Mouse (Mus musculus): ENCODE results near the gene Mthfd1l. TPM values are rescaled to one million over a fixed set of nuclear protein-coding genes. Genes with fewer than 3 reads are reported as not detected.

Mthfd1l gene
- polyA plus RNA-seq, 1 experiment from 2014 or later, result 11.2 TPM

- Histone ChIP-seq H3K9me3 (no peaks in the 10 kb centered on the region), H3K4me3 (replicated peaks) (no peak overlapping the region), H3K27me3 (no peaks in the 10 kb centered on the region), H3K4me1 (no peaks in the 10 kb centered on the region), H3K4me2 (no peak overlapping the region), H3K36me3 (replicated peaks) (no peaks in the 10 kb centered on the region), H3K27ac (no peak overlapping the region), H3K9ac (no peak overlapping the region)
- 93% methylated on average over 7 of the region's 7 CpGs for WGBS
- no peak for ATAC-seq (ENCODE audit: low FRiP score)
Measured at GRCm38 (mm10) chr10:3947346-3947745, 25.6 kb upstream of the Mthfd1l start.

DNA sequence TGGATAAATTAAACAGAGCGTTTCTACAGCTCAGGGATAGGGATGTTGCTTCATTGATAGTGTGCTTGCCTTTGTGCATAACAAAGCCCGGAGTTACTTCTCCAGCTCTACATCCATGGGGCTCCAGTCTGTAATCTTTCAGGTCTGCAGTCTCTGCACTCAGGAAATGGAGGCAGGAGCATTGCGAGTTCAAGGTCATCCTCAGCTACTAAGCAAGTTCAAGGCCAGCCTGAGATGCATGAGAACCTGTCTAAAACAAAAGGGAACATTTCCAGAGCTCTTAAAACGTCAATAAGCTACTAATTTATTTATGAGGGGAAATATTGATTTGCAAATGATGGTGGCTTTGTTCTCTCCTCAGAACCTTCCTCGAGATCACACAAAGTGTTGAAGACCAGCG lies 23.6 kb upstream of the Mthfd1l start:
- Histone ChIP-seq H3K9me3 (no peaks in the 10 kb centered on the region), H3K36me3 (replicated peaks) (no peaks in the 10 kb centered on the region), H3K4me3 (replicated peaks) (no peak overlapping the region), H3K27ac (no peak overlapping the region), H3K27me3 (no peaks in the 10 kb centered on the region), H3K9ac (no peak overlapping the region), H3K4me2 (no peak overlapping the region), H3K4me1 (no peaks in the 10 kb centered on the region)
- no peak for ATAC-seq (ENCODE audit: low FRiP score)
- 89% methylated on average over 6 of the region's 6 CpGs for WGBS

- no peaks in the 10 kb centered on the region for H3K4me1 ChIP-seq
- no peak overlapping the region for H3K27ac ChIP-seq
- no peak overlapping the region for H3K4me2 ChIP-seq
- no peak for ATAC-seq (ENCODE audit: low FRiP score)
- 94% methylated on average over 22 of the region's 22 CpGs for WGBS
- no peak overlapping the region for H3K9ac ChIP-seq
- H3K27me3 ChIP-seq, result no peaks in the 10 kb centered on the region
- peaks cover 21% of the 10 kb centered on the region for H3K36me3 ChIP-seq (replicated peaks)
- no peak overlapping the region for H3K4me3 ChIP-seq (replicated peaks)
- no peaks in the 10 kb centered on the region for H3K9me3 ChIP-seq
Measured at GRCm38 (mm10) chr10:3956471-3956870, 16.4 kb upstream of the Mthfd1l start.

DNA sequence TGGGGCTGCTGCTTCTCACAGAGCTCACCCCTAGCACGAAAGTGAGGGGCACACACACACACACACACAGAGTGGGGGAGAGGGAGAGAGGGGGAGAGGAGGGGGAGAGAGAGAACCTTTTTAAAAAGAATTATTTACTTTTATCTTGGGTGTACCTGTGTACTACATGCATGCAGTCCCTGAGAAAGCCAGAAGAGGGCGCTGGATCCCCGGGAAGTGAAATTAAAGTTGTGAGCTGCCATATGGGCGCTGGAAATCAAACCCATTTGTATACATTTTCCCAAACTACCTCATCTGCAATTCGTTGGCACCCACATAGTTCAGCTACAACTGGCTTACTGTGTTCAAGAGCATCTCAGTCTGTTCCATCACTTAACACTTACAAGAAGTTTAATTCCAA lies 14.3 kb upstream of the Mthfd1l start:
- H3K4me1 ChIP-seq, result no peaks in the 10 kb centered on the region
- H3K4me3 ChIP-seq (replicated peaks), result no peak overlapping the region
- H3K4me2 ChIP-seq, result no peak overlapping the region
- no peaks in the 10 kb centered on the region for H3K27me3 ChIP-seq
- no peak for ATAC-seq (ENCODE audit: low FRiP score)
- H3K27ac ChIP-seq, result no peak overlapping the region
- H3K9me3 ChIP-seq, result no peaks in the 10 kb centered on the region
- H3K9ac ChIP-seq, result no peak overlapping the region
- peaks cover 25% of the 10 kb centered on the region for H3K36me3 ChIP-seq (replicated peaks)
- WGBS, result 75% methylated on average over 5 of the region's 5 CpGs

- Histone ChIP-seq H3K9me3 (no peaks in the 10 kb centered on the region), H3K4me1 (peaks cover 9% of the 10 kb centered on the region), H3K4me3 (replicated peaks) (no peak overlapping the region), H3K27me3 (no peaks in the 10 kb centered on the region), H3K9ac (no peak overlapping the region), H3K36me3 (replicated peaks) (no peaks in the 10 kb centered on the region), H3K27ac (no peak overlapping the region), H3K4me2 (no peak overlapping the region)
- WGBS, result 84% methylated on average over 3 of the region's 3 CpGs
- ATAC-seq (ENCODE audit: low FRiP score), result no peak
Measured at GRCm38 (mm10) chr10:3969026-3969425, 3.9 kb upstream of the Mthfd1l start.

DNA sequence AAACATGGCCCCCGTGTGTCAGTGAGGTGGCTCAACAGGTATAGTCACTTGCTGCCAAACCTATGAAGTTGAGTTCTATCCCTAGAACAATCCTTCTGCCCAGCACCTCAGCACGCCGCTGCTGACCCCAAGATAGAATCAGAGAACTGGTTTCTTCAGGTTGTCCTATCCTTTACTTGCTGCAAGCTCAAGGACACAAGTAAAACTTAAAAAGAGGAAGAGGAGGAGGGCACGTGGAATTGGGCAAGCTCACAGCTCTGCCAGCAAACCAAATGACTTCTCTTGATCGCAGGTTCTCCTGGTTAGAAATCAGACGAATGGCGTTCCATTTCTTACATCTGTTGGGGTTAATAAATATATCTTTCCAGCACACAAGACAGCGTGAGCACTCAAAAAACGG lies 681 bp upstream of the Mthfd1l start:
- H3K27ac ChIP-seq, result no peak overlapping the region
- H3K36me3 ChIP-seq (replicated peaks), result no peaks in the 10 kb centered on the region
- no peaks in the 10 kb centered on the region for H3K9me3 ChIP-seq
- no peak overlapping the region for H3K4me3 ChIP-seq (replicated peaks)
- peak overlapping the region; percentile 83; the same call in 1 of the 2 replicates for H3K4me2 ChIP-seq
- H3K9ac ChIP-seq, result no peak overlapping the region
- peaks cover 9% of the 10 kb centered on the region for H3K4me1 ChIP-seq
- no peaks in the 10 kb centered on the region for H3K27me3 ChIP-seq
- 91% methylated on average over 9 of the region's 9 CpGs for WGBS
- ATAC-seq (ENCODE audit: low FRiP score), result no peak

DNA sequence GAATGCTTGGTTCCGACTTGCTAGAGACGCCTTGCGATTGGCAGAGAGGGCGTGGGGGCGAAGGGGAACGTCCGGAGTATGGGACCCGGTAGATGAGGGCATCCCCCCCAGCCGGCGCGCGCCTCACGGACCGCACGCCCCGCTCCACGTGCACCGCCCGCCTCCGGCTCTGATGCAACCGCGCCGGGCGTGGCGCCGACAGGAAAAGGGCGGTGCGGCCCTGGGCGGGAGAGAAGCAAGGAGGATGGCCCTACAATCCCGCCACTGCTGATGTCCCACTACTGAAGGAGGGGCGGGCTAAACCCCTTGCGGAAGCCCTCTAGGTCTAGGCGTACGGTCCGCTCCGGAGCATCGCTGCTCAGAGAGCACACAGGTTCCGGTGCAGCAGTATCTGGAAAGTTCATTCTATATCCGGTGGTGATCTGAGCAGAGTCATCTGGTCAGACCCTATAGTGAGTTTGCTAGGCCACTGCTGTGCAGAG lies 712 bp downstream of the Mthfd1l start:
- H3K27me3 ChIP-seq, result no peaks in the 10 kb centered on the region
- H3K4me1 ChIP-seq, result peaks cover 9% of the 10 kb centered on the region
- H3K4me2 ChIP-seq, result peak overlapping the region; percentile 83
- peak; percentile 92 for ATAC-seq (ENCODE audit: low FRiP score)
- no peaks in the 10 kb centered on the region for H3K9me3 ChIP-seq
- H3K4me3 ChIP-seq (replicated peaks), result peak overlapping the region; percentile 68
- H3K9ac ChIP-seq, result peak overlapping the region; percentile 77
- WGBS, result 0% methylated on average over 37 of the region's 39 CpGs
- peak overlapping the region; percentile 90 for H3K27ac ChIP-seq
- H3K36me3 ChIP-seq (replicated peaks), result no peaks in the 10 kb centered on the region

- no peaks in the 10 kb centered on the region for H3K9me3 ChIP-seq
- no peak overlapping the region for H3K9ac ChIP-seq
- H3K27ac ChIP-seq, result no peak overlapping the region
- H3K4me2 ChIP-seq, result peak overlapping the region; percentile 83
- H3K4me3 ChIP-seq (replicated peaks), result no peak overlapping the region
- H3K36me3 ChIP-seq (replicated peaks), result peaks cover 5% of the 10 kb centered on the region
- 86% methylated on average over 3 of the region's 3 CpGs for WGBS
- H3K27me3 ChIP-seq, result no peaks in the 10 kb centered on the region
- H3K4me1 ChIP-seq, result peaks cover 9% of the 10 kb centered on the region
- no peak for ATAC-seq (ENCODE audit: low FRiP score)
Measured at GRCm38 (mm10) chr10:3974380-3974779, 1.5 kb downstream of the Mthfd1l start.

- Histone ChIP-seq H3K9ac (no peak overlapping the region), H3K9me3 (no peaks in the 10 kb centered on the region), H3K4me3 (replicated peaks) (no peak overlapping the region), H3K27me3 (no peaks in the 10 kb centered on the region), H3K4me2 (no peak overlapping the region), H3K4me1 (peaks cover 9% of the 10 kb centered on the region), H3K27ac (no peak overlapping the region), H3K36me3 (replicated peaks) (peaks cover 21% of the 10 kb centered on the region)
- no peak for ATAC-seq (ENCODE audit: low FRiP score)
- 85% methylated on average over 6 of the region's 6 CpGs for WGBS
Measured at GRCm38 (mm10) chr10:3975898-3976622, 3.1 kb downstream of the Mthfd1l start.

- Histone ChIP-seq H3K27ac (no peak overlapping the region), H3K4me1 (peaks cover 9% of the 10 kb centered on the region), H3K27me3 (no peaks in the 10 kb centered on the region), H3K4me3 (replicated peaks) (no peak overlapping the region), H3K9me3 (no peaks in the 10 kb centered on the region), H3K4me2 (no peak overlapping the region), H3K36me3 (replicated peaks) (peaks cover 21% of the 10 kb centered on the region), H3K9ac (no peak overlapping the region)
- 86% methylated on average over 4 of the region's 4 CpGs for WGBS
- ATAC-seq (ENCODE audit: low FRiP score), result no peak
Measured at GRCm38 (mm10) chr10:3976623-3977010, 3.7 kb downstream of the Mthfd1l start.

GRCm38 (mm10) chr10:3978326-3978725 lies 5.4 kb downstream of the Mthfd1l start:
- 84% methylated on average over 3 of the region's 3 CpGs for WGBS
- H3K27ac ChIP-seq, result no peak overlapping the region
- H3K9ac ChIP-seq, result no peak overlapping the region
- H3K4me3 ChIP-seq (replicated peaks), result no peak overlapping the region
- ATAC-seq (ENCODE audit: low FRiP score), result no peak
- peaks cover 4% of the 10 kb centered on the region; the same call in 1 of the 2 replicates for H3K4me1 ChIP-seq
- H3K27me3 ChIP-seq, result no peaks in the 10 kb centered on the region
- H3K36me3 ChIP-seq (replicated peaks), result peaks cover 21% of the 10 kb centered on the region
- no peaks in the 10 kb centered on the region for H3K9me3 ChIP-seq
- no peak overlapping the region for H3K4me2 ChIP-seq

DNA sequence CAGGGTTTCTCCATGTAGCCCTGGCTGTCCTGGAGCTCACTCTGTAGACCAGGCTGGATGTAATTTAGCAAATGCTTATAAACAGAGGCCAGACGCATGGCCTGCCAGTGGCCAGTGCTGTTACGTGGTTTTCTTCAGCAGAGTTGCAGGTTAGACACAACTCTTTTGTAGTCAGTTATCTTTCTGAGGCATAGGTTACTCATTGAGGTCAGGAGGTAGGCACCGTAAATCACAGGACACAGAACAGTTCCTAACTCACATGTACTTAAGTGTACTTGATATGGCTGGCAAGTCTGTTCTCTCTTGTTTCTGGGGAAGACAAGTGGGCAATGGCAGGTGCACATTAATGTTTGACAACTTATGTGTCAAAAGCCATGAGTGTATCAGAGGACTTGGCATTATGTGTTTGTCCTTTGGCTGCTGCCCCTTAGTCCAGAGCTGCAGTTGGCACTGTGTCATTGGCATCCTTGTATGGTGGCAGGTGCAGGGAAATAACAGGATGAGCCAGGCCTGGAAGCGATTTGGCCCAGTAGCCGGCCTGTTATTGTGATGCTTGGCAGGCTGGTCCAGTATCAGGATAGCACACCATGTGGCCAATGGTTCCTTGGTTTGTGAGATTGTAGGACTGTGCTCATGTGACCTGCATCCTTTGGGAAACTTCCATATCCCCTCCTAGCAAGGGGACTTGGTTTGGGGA lies 6.0 kb downstream of the Mthfd1l start:
- Histone ChIP-seq H3K4me1 (peaks cover 1% of the 10 kb centered on the region; the same call in 1 of the 2 replicates), H3K36me3 (replicated peaks) (peaks cover 21% of the 10 kb centered on the region), H3K27me3 (no peaks in the 10 kb centered on the region), H3K9ac (no peak overlapping the region), H3K4me3 (replicated peaks) (no peak overlapping the region), H3K27ac (no peak overlapping the region), H3K9me3 (no peaks in the 10 kb centered on the region), H3K4me2 (no peak overlapping the region)
- ATAC-seq (ENCODE audit: low FRiP score), result no peak
- 96% methylated on average over 5 of the region's 5 CpGs for WGBS

GRCm38 (mm10) chr10:3980231-3980630 lies 7.3 kb downstream of the Mthfd1l start:
- no peak for ATAC-seq (ENCODE audit: low FRiP score)
- Histone ChIP-seq H3K27ac (no peak overlapping the region), H3K4me1 (no peaks in the 10 kb centered on the region), H3K4me3 (replicated peaks) (no peak overlapping the region), H3K9me3 (no peaks in the 10 kb centered on the region), H3K9ac (no peak overlapping the region), H3K27me3 (no peaks in the 10 kb centered on the region), H3K36me3 (replicated peaks) (peaks cover 21% of the 10 kb centered on the region), H3K4me2 (no peak overlapping the region)
- WGBS, result 91% methylated on average over 4 of the region's 4 CpGs
